Mouse (Mus musculus) hindbrain, embryonic 13.5 days (tissue): Measurements from ENCODE around the gene Hsbp1. TPM values are rescaled to one million over a fixed set of nuclear protein-coding genes. Genes with fewer than 3 reads are reported as not detected.

Source experiments
- ATAC-seq: fragments of 200-750 bp; cut with Nextera tagmentation; 2 replicates; pipeline ENCODE4 v1.8.0; 2017; ENCODE audit warnings: moderate TSS enrichment; ENCODE audit not compliant: low FRiP score
- H3K27ac ChIP-seq: fragments of 300-500 bp; sonication (generic); 2 replicates; pipeline ENCODE4 v1.5.1; 2015; ENCODE audit warnings: inconsistent platforms, mild to moderate bottlenecking, moderate library complexity
- H3K27me3 ChIP-seq: fragments of 300-500 bp; sonication (generic); 2 replicates; pipeline ENCODE4 v1.6.1; 2015; ENCODE audit warnings: mild to moderate bottlenecking, inconsistent platforms
- H3K36me3 ChIP-seq: fragments of 300-500 bp; sonication (generic); 2 replicates; pipeline ENCODE4 v1.6.1; 2015; ENCODE audit warnings: mild to moderate bottlenecking, inconsistent platforms
- H3K4me1 ChIP-seq: fragments of 300-500 bp; sonication (generic); replicated peaks from 2 replicates; pipeline ENCODE4 v1.6.1; 2015; ENCODE audit warnings: inconsistent platforms
- H3K4me2 ChIP-seq: fragments of 300-500 bp; sonication (generic); 2 replicates; pipeline ENCODE4 v1.6.1; 2015; ENCODE audit warnings: inconsistent platforms, mild to moderate bottlenecking, moderate library complexity
- H3K4me3 ChIP-seq: fragments of 300-500 bp; sonication (generic); 2 replicates; pipeline ENCODE4 v1.5.1; 2015; ENCODE audit warnings: mild to moderate bottlenecking, inconsistent platforms
- H3K9ac ChIP-seq: fragments of 300-500 bp; sonication (generic); 2 replicates; pipeline ENCODE4 v1.6.1; 2015; ENCODE audit warnings: mild to moderate bottlenecking, inconsistent platforms
- H3K9me3 ChIP-seq: fragments of 300-500 bp; sonication (generic); 2 replicates; pipeline ENCODE4 v1.6.1; 2016; ENCODE audit warnings: inconsistent platforms
- WGBS: fragments of 180-500 bp; shearing (Covaris S2); methylation state at CpG from one replicate; pipeline ENCODE4 v1.1.7; 2015; 5-methylcytosine and 5-hydroxymethylcytosine counted together
- polyA plus RNA-seq: library from polyadenylated mRNA; unstranded; fragments of >200 nt; fragmentation: Nextera tagmentation; extraction: Ambion mirVana; gene quantifications from 2 replicates; pipeline ENCODE4 v1.2.1, GENCODE M21; 2015

Gene Hsbp1
- polyA plus RNA-seq, 1 experiment from 2014 or later = 628 TPM

GRCm38 (mm10) chr8:119394524-119395026 is 50.3 kb downstream of the Hsbp1 start, which contains the start of gene Mlycd:
Gene Mlycd, plus strand, starts transcription at chr8:119394878.
- H3K27ac ChIP-seq = peak within 1 kb of the TSS; percentile 94
- H3K4me2 ChIP-seq = peak within 1 kb of the TSS; percentile 100
- H3K9me3 ChIP-seq = no peaks in the 10 kb centered on the region
- whole genome bisulfite sequencing = 2% methylated on average over 37 of the region's 44 CpGs
- H3K9ac ChIP-seq = peak within 1 kb of the TSS; percentile 97
- 0 out of 2 replicates have a peak, but pooled peaks cover 4% of the 10 kb centered on the region for H3K27me3 ChIP-seq
- H3K36me3 ChIP-seq = peaks cover 9% of the 10 kb centered on the region; the same call in 1 of the 2 replicates
- peaks cover 19% of the 10 kb centered on the region for H3K4me1 ChIP-seq
- ATAC-seq = peak; percentile 94
- H3K4me3 ChIP-seq = peak within 1 kb of the TSS; percentile 88

- peak overlapping the region; percentile 100 for H3K4me2 ChIP-seq
- H3K9me3 ChIP-seq = no peaks in the 10 kb centered on the region
- H3K36me3 ChIP-seq = peaks cover 9% of the 10 kb centered on the region; the same call in 1 of the 2 replicates
- peak; percentile 65 for ATAC-seq
- 0 out of 2 replicates have a peak, but pooled peaks cover 2% of the 10 kb centered on the region for H3K27me3 ChIP-seq
- H3K4me1 ChIP-seq = peaks cover 19% of the 10 kb centered on the region
- H3K27ac ChIP-seq = peak overlapping the region; percentile 94
- peak overlapping the region; percentile 88 for H3K4me3 ChIP-seq
- WGBS = 7% methylated on average over 74 of the region's 83 CpGs
- H3K9ac ChIP-seq = peak overlapping the region; percentile 97
Observed at GRCm38 (mm10) chr8:119395072-119395950, 51.0 kb downstream of the Hsbp1 start.

Other genes with a start within 250 kb of the Hsbp1 start
- gene Mlycd, start 50.4 kb downstream of the Hsbp1 start, polyA plus RNA-seq = 14.1 and 14.8 TPM in 2 replicates
- 0.08 and 0.28 TPM in 2 replicates for gene Osgin1, start 89.6 kb downstream of the Hsbp1 start, polyA plus RNA-seq
- 34.5 and 36.4 TPM in 2 replicates for gene Necab2, start 102.2 kb downstream of the Hsbp1 start, polyA plus RNA-seq
- gene Slc38a8, start 157.2 kb downstream of the Hsbp1 start, polyA plus RNA-seq = not detected in 2 replicates
- gene Mbtps1, start 214.2 kb downstream of the Hsbp1 start, polyA plus RNA-seq = 61.3 and 63.2 TPM in 2 replicates
- gene Hsdl1, start 230.7 kb downstream of the Hsbp1 start, polyA plus RNA-seq = 138 and 150 TPM in 2 replicates
- 0.29 and 0.31 TPM in 2 replicates for gene Dnaaf1, start 230.7 kb downstream of the Hsbp1 start, polyA plus RNA-seq